Mouse (Mus musculus): ENCODE measurements around the gene Pcnp. TPM values are rescaled to one million over a fixed set of nuclear protein-coding genes. Genes with fewer than 3 reads are reported as not detected.

Pcnp gene
- polyA plus RNA-seq, 1 experiment from 2014 or later = 128 TPM

- Histone ChIP-seq H3K9me3 (ENCODE audit: control insufficient read depth, low read length) (no peaks in the 10 kb centered on the region), H3K36me3 (ENCODE audit: control insufficient read depth, insufficient read depth, low read length) (no peaks in the 10 kb centered on the region; the same call in 1 of the 2 replicates), H3K27ac (replicated peaks) (peak overlapping the region; percentile 96), H3K4me3 (ENCODE audit: low read depth, low read length) (peak overlapping the region; percentile 95), H3K27me3 (ENCODE audit: control insufficient read depth, insufficient read depth, low read length) (no peaks in the 10 kb centered on the region), H3K9ac (ENCODE audit: low read length) (peak overlapping the region; percentile 95), H3K4me1 (replicated peaks; ENCODE audit: control insufficient read depth, insufficient read depth) (no peaks in the 10 kb centered on the region), H3K4me2 (replicated peaks; ENCODE audit: low read depth) (peak overlapping the region; percentile 55)
- TF ChIP-seq EP300 (optimal IDR thresholded peaks at IDR 0.05) = no peak
- TF ChIP-seq CTCF (IDR thresholded peaks at IDR 0.05; ENCODE audit: low read depth) = no peak
- ATAC-seq (ENCODE audit: low FRiP score, low TSS enrichment) (no peak; the same call in 1 of the 2 replicates), DNase-seq (ENCODE audit: low spot score) (no peak)
- 25% methylated on average over 8 of the region's 8 CpGs for WGBS
These were observed 8.6 kb upstream of the Pcnp start for GRCm38 (mm10) chr16:56038090-56038489.

- WGBS = under 1% methylated on average over 58 of the region's 63 CpGs
- Histone ChIP-seq H3K4me1 (replicated peaks; ENCODE audit: control insufficient read depth, insufficient read depth) (no peaks in the 10 kb centered on the region), H3K9me3 (ENCODE audit: control insufficient read depth, low read length) (no peaks in the 10 kb centered on the region), H3K36me3 (ENCODE audit: control insufficient read depth, insufficient read depth, low read length) (no peaks in the 10 kb centered on the region; the same call in 1 of the 2 replicates), H3K27me3 (ENCODE audit: control insufficient read depth, insufficient read depth, low read length) (no peaks in the 10 kb centered on the region), H3K9ac (ENCODE audit: low read length) (peak within 1 kb of the TSS; percentile 95), H3K4me3 (ENCODE audit: low read depth, low read length) (peak within 1 kb of the TSS; percentile 95), H3K4me2 (replicated peaks; ENCODE audit: low read depth) (peak within 1 kb of the TSS; percentile 55), H3K27ac (replicated peaks) (peak within 1 kb of the TSS; percentile 96)
- ATAC-seq (ENCODE audit: low FRiP score, low TSS enrichment) (peak; percentile 100), DNase-seq (ENCODE audit: low spot score) (peak; percentile 95)
- TF ChIP-seq CTCF (IDR thresholded peaks at IDR 0.05; ENCODE audit: low read depth) (no peak; the same call in 1 of the 2 replicates), EP300 (optimal IDR thresholded peaks at IDR 0.05) (peak; percentile 68)
These were observed 7.8 kb upstream of the Pcnp start, which contains the start of gene Trmt10c for GRCm38 (mm10) chr16:56037138-56038010. TSS of gene Trmt10c (minus strand) at chr16:56037819.

GRCm38 (mm10) chr16:56036501-56036900 is 7.0 kb upstream of the Pcnp start:
- Histone ChIP-seq H3K4me3 (ENCODE audit: low read depth, low read length) (peak overlapping the region; percentile 95), H3K27ac (replicated peaks) (no peak overlapping the region), H3K9ac (ENCODE audit: low read length) (peak overlapping the region; percentile 95), H3K9me3 (ENCODE audit: control insufficient read depth, low read length) (no peaks in the 10 kb centered on the region), H3K4me2 (replicated peaks; ENCODE audit: low read depth) (peak overlapping the region; percentile 55), H3K27me3 (ENCODE audit: control insufficient read depth, insufficient read depth, low read length) (no peaks in the 10 kb centered on the region), H3K4me1 (replicated peaks; ENCODE audit: control insufficient read depth, insufficient read depth) (no peaks in the 10 kb centered on the region), H3K36me3 (ENCODE audit: control insufficient read depth, insufficient read depth, low read length) (no peaks in the 10 kb centered on the region; the same call in 1 of the 2 replicates)
- WGBS = 47% methylated on average over 6 of the region's 6 CpGs
- DNase-seq (ENCODE audit: low spot score) = no peak
- TF ChIP-seq EP300 (optimal IDR thresholded peaks at IDR 0.05) (no peak), CTCF (IDR thresholded peaks at IDR 0.05; ENCODE audit: low read depth) (no peak)
- no peak for ATAC-seq (ENCODE audit: low FRiP score, low TSS enrichment)

- Histone ChIP-seq H3K4me1 (replicated peaks; ENCODE audit: control insufficient read depth, insufficient read depth) (no peaks in the 10 kb centered on the region), H3K36me3 (ENCODE audit: control insufficient read depth, insufficient read depth, low read length) (no peaks in the 10 kb centered on the region; the same call in 1 of the 2 replicates), H3K4me3 (ENCODE audit: low read depth, low read length) (no peak overlapping the region), H3K9ac (ENCODE audit: low read length) (no peak overlapping the region), H3K27ac (replicated peaks) (no peak overlapping the region), H3K9me3 (ENCODE audit: control insufficient read depth, low read length) (no peaks in the 10 kb centered on the region), H3K4me2 (replicated peaks; ENCODE audit: low read depth) (no peak overlapping the region), H3K27me3 (ENCODE audit: control insufficient read depth, insufficient read depth, low read length) (no peaks in the 10 kb centered on the region)
- no peak for DNase-seq (ENCODE audit: low spot score)
- WGBS = 94% methylated on average over 6 of the region's 6 CpGs
- ATAC-seq (ENCODE audit: low FRiP score, low TSS enrichment) = no peak
- no peak for TF ChIP-seq EP300 (optimal IDR thresholded peaks at IDR 0.05)
- no peak for TF ChIP-seq CTCF (IDR thresholded peaks at IDR 0.05; ENCODE audit: low read depth)
These were observed 5.0 kb upstream of the Pcnp start for GRCm38 (mm10) chr16:56034566-56034965.

GRCm38 (mm10) chr16:56028722-56029551 is 602 bp downstream of the Pcnp start:
- ATAC-seq (ENCODE audit: low FRiP score, low TSS enrichment) (peak; percentile 88), DNase-seq (ENCODE audit: low spot score) (peak; percentile 82)
- peak overlapping the region; percentile 98 for H3K9ac ChIP-seq (ENCODE audit: low read length)
- no peaks in the 10 kb centered on the region for H3K9me3 ChIP-seq (ENCODE audit: control insufficient read depth, low read length)
- peak overlapping the region; percentile 97 for H3K27ac ChIP-seq (replicated peaks)
- TF ChIP-seq CTCF (IDR thresholded peaks at IDR 0.05; ENCODE audit: low read depth) (no peak), EP300 (optimal IDR thresholded peaks at IDR 0.05) (no peak)
- H3K36me3 ChIP-seq (ENCODE audit: control insufficient read depth, insufficient read depth, low read length) = no peaks in the 10 kb centered on the region
- H3K27me3 ChIP-seq (ENCODE audit: control insufficient read depth, insufficient read depth, low read length) = no peaks in the 10 kb centered on the region
- peak overlapping the region; percentile 88 for H3K4me3 ChIP-seq (ENCODE audit: low read depth, low read length)
- WGBS = under 1% methylated on average over 56 of the region's 62 CpGs
- peak overlapping the region; percentile 56 for H3K4me2 ChIP-seq (replicated peaks; ENCODE audit: low read depth)
- peaks cover 3% of the 10 kb centered on the region; the same call in 1 of the 2 replicates for H3K4me1 ChIP-seq (replicated peaks; ENCODE audit: control insufficient read depth, insufficient read depth)
